Mouse (Mus musculus) MEL (cell line): Measurements from ENCODE around the gene Cmc2. TPM values are rescaled to one million over a fixed set of nuclear protein-coding genes. Genes with fewer than 3 reads are reported as not detected.
A peak's percentile ranks its signal among the peaks of the same experiment; 100 is the strongest.

Source experiments
- DNase-seq: peaks from one replicate; pipeline ENCODE4 v3.0.0; 2011; ENCODE audit warnings: low read depth, low spot score
- H3K27ac ChIP-seq: 2 replicates; pipeline ENCODE4 v1.5.1; 2012; ENCODE audit warnings: low read depth, mild to moderate bottlenecking, control low read depth, low read length, moderate library complexity; ENCODE audit not compliant: control insufficient read depth
- H3K27me3 ChIP-seq, 2 experiments: fragments of 150-350 bp in 1 of 2; sonication (generic) in 1 of 2; 2 replicates each; pipeline ENCODE4 v1.6.1; 2012; ENCODE audit warnings: low read length in 2 of 2, mild to moderate bottlenecking in 2 of 2, improper control_type of control experiment in 1 of 2, moderate library complexity in 1 of 2; ENCODE audit not compliant: insufficient read depth in 2 of 2, control insufficient read depth in 1 of 2
- H3K36me3 ChIP-seq, 2 experiments: 2 replicates each; pipeline ENCODE4 v1.6.1; 2012 to 2014; ENCODE audit warnings: low read length in 2 of 2, improper control_type of control experiment in 1 of 2, inconsistent platforms in 1 of 2, mild to moderate bottlenecking in 1 of 2; ENCODE audit not compliant: insufficient read depth in 2 of 2, control insufficient read depth in 1 of 2
- H3K4me1 ChIP-seq, 2 experiments: fragments of 150-350 bp in 1 of 2; sonication (generic) in 1 of 2; 2 replicates each; pipeline ENCODE4 v1.6.1; 2012; ENCODE audit warnings: low read length in 2 of 2, improper control_type of control experiment in 1 of 2, mild to moderate bottlenecking in 1 of 2; ENCODE audit not compliant: insufficient read depth in 2 of 2, control insufficient read depth in 1 of 2
- H3K4me3 ChIP-seq, 2 experiments: fragments of 150-350 bp in 1 of 2; sonication (generic) in 1 of 2; 2 replicates each; pipeline ENCODE4 v1.5.1; 2012; ENCODE audit warnings: low read depth in 2 of 2, low read length in 2 of 2, mild to moderate bottlenecking in 2 of 2, moderate library complexity in 2 of 2, control low read depth in 1 of 2, improper control_type of control experiment in 1 of 2; ENCODE audit not compliant: control insufficient read depth in 1 of 2, insufficient read depth in 1 of 2
- H3K79me2 ChIP-seq: 2 replicates; pipeline ENCODE4 v1.6.1; 2012; ENCODE audit warnings: mild to moderate bottlenecking, low read length, moderate library complexity; ENCODE audit not compliant: control insufficient read depth, poor library complexity, insufficient read depth
- H3K9ac ChIP-seq: 2 replicates; pipeline ENCODE4 v1.6.1; 2012; ENCODE audit warnings: low read depth, mild to moderate bottlenecking, control low read depth, low read length, moderate library complexity; ENCODE audit not compliant: control insufficient read depth, poor library complexity, severe bottlenecking
- H3K9me3 ChIP-seq: fragments of 150-350 bp; sonication (generic); replicated peaks from 2 replicates; pipeline ENCODE4 v1.6.1; 2012; ENCODE audit warnings: mild to moderate bottlenecking, low read length, improper control_type of control experiment, moderate library complexity; ENCODE audit not compliant: insufficient read depth
- CHD2 ChIP-seq: IDR thresholded peaks from 2 replicates; pipeline ENCODE4 v1.6.1; 2011; ENCODE audit warnings: low read length, improper control_type of control experiment
- E2F4 ChIP-seq: IDR thresholded peaks from 2 replicates; pipeline ENCODE4 v1.6.1; 2011; ENCODE audit warnings: low read depth, low read length, improper control_type of control experiment, borderline replicate concordance
- ELF1 ChIP-seq: IDR thresholded peaks from 2 replicates; pipeline ENCODE4 v1.6.1; 2014; ENCODE audit warnings: low read depth, mild to moderate bottlenecking, inconsistent platforms, low read length, improper control_type of control experiment, moderate library complexity
- EP300 ChIP-seq, 2 experiments: IDR thresholded peaks; 2 replicates each; pipeline ENCODE4 v1.6.1; 2011; ENCODE audit warnings: improper control_type of control experiment in 2 of 2, low read length in 2 of 2, low read depth in 1 of 2, mild to moderate bottlenecking in 1 of 2
- ETS1 ChIP-seq: IDR thresholded peaks from 2 replicates; pipeline ENCODE4 v1.6.1; 2012; ENCODE audit warnings: low read depth, mild to moderate bottlenecking, inconsistent platforms, low read length, improper control_type of control experiment, moderate library complexity
- GATA1 ChIP-seq: IDR thresholded peaks from 2 replicates; pipeline ENCODE4 v1.6.1; 2011; ENCODE audit warnings: low read depth, low read length, improper control_type of control experiment
- HCFC1 ChIP-seq: IDR thresholded peaks from 2 replicates; pipeline ENCODE4 v1.6.1; 2012; ENCODE audit warnings: low read depth, mild to moderate bottlenecking, inconsistent platforms, low read length, improper control_type of control experiment, moderate library complexity
- MAX ChIP-seq: IDR thresholded peaks from 2 replicates; pipeline ENCODE4 v1.6.1; 2011; ENCODE audit warnings: low read length, improper control_type of control experiment
- MXI1 ChIP-seq: IDR thresholded peaks from 2 replicates; pipeline ENCODE4 v1.6.1; 2011; ENCODE audit warnings: mild to moderate bottlenecking, low read depth, low read length, improper control_type of control experiment
- MYB ChIP-seq: IDR thresholded peaks from 2 replicates; pipeline ENCODE4 v1.6.1; 2011; ENCODE audit warnings: mild to moderate bottlenecking, low read depth, low read length, improper control_type of control experiment
- POLR2A ChIP-seq, 2 experiments: IDR thresholded peaks; 2 replicates each; pipeline ENCODE4 v1.6.1; 2011 to 2012; ENCODE audit warnings: low read length in 2 of 2, mild to moderate bottlenecking in 2 of 2, control low read depth in 1 of 2, improper control_type of control experiment in 1 of 2, low read depth in 1 of 2, moderate library complexity in 1 of 2; ENCODE audit not compliant: control insufficient read depth in 1 of 2, insufficient read depth in 1 of 2, poor library complexity in 1 of 2
- RCOR1 ChIP-seq: IDR thresholded peaks from 2 replicates; pipeline ENCODE4 v1.6.1; 2012; ENCODE audit warnings: low read depth, mild to moderate bottlenecking, inconsistent platforms, low read length, improper control_type of control experiment
- SIN3A ChIP-seq: IDR thresholded peaks from 2 replicates; pipeline ENCODE4 v1.6.1; 2012; ENCODE audit warnings: low read length, improper control_type of control experiment, inconsistent platforms
- TAL1 ChIP-seq: IDR thresholded peaks from 2 replicates; pipeline ENCODE4 v1.6.1; 2012; ENCODE audit warnings: mild to moderate bottlenecking, inconsistent platforms, low read length, moderate library complexity, mixed read lengths
- TCF12 ChIP-seq: IDR thresholded peaks from 2 replicates; pipeline ENCODE4 v1.6.1; 2014; ENCODE audit warnings: low read depth, mild to moderate bottlenecking, inconsistent platforms, low read length, improper control_type of control experiment, moderate library complexity
- UBTF ChIP-seq: IDR thresholded peaks from 2 replicates; pipeline ENCODE4 v1.6.1; 2012; ENCODE audit warnings: low read depth, mild to moderate bottlenecking, inconsistent platforms, low read length, improper control_type of control experiment, moderate library complexity, borderline replicate concordance; ENCODE audit not compliant: insufficient read depth
- USF1 ChIP-seq: IDR thresholded peaks from 2 replicates; pipeline ENCODE4 v1.6.1; 2014; ENCODE audit warnings: low read depth, mild to moderate bottlenecking, inconsistent platforms, low read length, improper control_type of control experiment, moderate library complexity
- ZC3H11A ChIP-seq: IDR thresholded peaks from 2 replicates; pipeline ENCODE4 v1.6.1; 2012; ENCODE audit warnings: low read depth, mild to moderate bottlenecking, inconsistent platforms, low read length, improper control_type of control experiment
- polyA plus RNA-seq, 2 experiments: library from polyadenylated mRNA; stranded (reverse) in 1 of 2; unstranded in 1 of 2; fragments of >175 nt in 1 of 2; fragments of >200 nt in 1 of 2; gene quantifications; 2 replicates each; pipeline versions ENCODE4 v1.2.1 to v1.2.4; 2012; ENCODE audit warnings: low replicate concordance in 2 of 2, low read depth in 1 of 2; ENCODE audit not compliant: insufficient read length in 2 of 2, insufficient read depth in 1 of 2, missing spikeins in 1 of 2
- total RNA-seq: library from RNA; depleted of rRNA; stranded (reverse); fragments of 300-350 nt; gene quantifications from 2 replicates; pipeline ENCODE4 v1.2.3, GENCODE M21; 2012

Gene Cmc2
- total and polyA plus RNA-seq, 3 experiments = 65.4 to 111 TPM; not detected in 1

DNA sequence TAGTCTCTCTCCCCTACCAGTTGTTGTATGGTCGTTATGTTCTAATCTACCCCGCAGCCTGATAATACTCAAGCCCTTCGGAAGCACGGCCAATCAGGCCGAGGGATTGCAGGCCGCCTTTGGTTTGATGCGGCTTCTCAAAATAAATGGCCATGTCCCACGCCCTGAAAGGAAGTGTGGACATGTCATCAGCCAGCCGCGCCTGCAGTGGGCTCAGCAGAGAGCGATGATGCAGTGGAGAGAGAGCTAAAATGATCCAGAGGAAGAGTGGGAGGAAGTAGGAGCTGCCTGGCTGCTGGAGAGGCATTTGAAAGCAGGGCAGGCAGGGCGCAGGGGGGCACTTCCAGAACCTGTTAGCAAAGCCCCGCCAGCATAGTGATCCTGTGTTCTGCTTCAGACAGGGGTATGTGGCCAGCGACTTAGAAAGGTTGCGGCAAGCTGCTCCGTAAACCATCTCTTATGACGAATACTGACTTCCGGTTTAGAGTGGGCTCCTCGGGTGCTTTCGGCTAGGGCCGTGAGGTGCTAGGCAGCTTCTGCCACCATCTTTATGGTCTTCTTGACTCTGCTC lies 25.1 kb upstream of the Cmc2 start:
- Histone ChIP-seq H3K27me3 (no peaks in the 10 kb centered on the region), H3K27ac (peak overlapping the region; percentile 88), H3K4me1 (peaks cover 2 to 35% of the 10 kb centered on the region in 2 experiments), H3K9me3 (no peaks in the 10 kb centered on the region), H3K4me3 (peak overlapping the region; percentile 56 to 77), H3K79me2 (peaks cover 37% of the 10 kb centered on the region), H3K9ac (peak overlapping the region; percentile 68), H3K36me3 (peaks cover 0 to 30% of the 10 kb centered on the region in 2 experiments; a peak in 2 of 4 replicates)
- DNase-seq = peak; percentile 83
- TF ChIP-seq HCFC1 = 0 out of 2 replicates have a peak, but pooled peaks have one; percentile 17
- TF ChIP-seq ELF1 = peak; percentile 39; the same call in 1 of the 2 replicates
- no peak for TF ChIP-seq POLR2A (IDR thresholded peaks at IDR 0.05; ENCODE audit: control insufficient read depth in 1 of 2, insufficient read depth in 1 of 2, low read depth in 1 of 2, low read length in 2 of 2, poor library complexity in 1 of 2)
- peak; percentile 72 for TF ChIP-seq GATA1
- no peak for TF ChIP-seq UBTF
- TF ChIP-seq RCOR1 = peak; percentile 79; the same call in 1 of the 2 replicates
- peak; percentile 32; the same call in 1 of the 2 replicates for TF ChIP-seq MXI1
- no peak for TF ChIP-seq ZC3H11A
- TF ChIP-seq SIN3A = 0 out of 2 replicates have a peak, but pooled peaks have one; percentile 42
- TF ChIP-seq EP300 (IDR thresholded peaks at IDR 0.05; ENCODE audit: low read depth in 1 of 2, low read length in 2 of 2) = peak in 1 of 2 experiments; percentile 45; a peak in 3 of 4 replicates

GRCm38 (mm10) chr8:116945169-116945910 lies 24.1 kb upstream of the Cmc2 start:
- TF ChIP-seq ETS1 (peak; percentile 54; the same call in 1 of the 2 replicates), TAL1 (peak; percentile 91), CHD2 (no peak), MAX (no peak), SIN3A (peak; percentile 48; the same call in 1 of the 2 replicates), USF1 (peak; percentile 65), GATA1 (peak; percentile 78), TCF12 (peak; percentile 77), E2F4 (no peak), EP300 (IDR thresholded peaks at IDR 0.05; ENCODE audit: low read depth in 1 of 2, low read length in 2 of 2) (peak; percentile 66 to 82), RCOR1 (peak; percentile 43; the same call in 1 of the 2 replicates), MYB (peak; percentile 48; the same call in 1 of the 2 replicates)
- H3K4me1 ChIP-seq = peaks cover 2 to 33% of the 10 kb centered on the region in 2 experiments

More at GRCm38 (mm10) chr8:116945169-116945910, 24.1 kb upstream of the Cmc2 start:
- peak; percentile 66 for DNase-seq
- Histone ChIP-seq H3K36me3 (peaks cover 0 to 30% of the 10 kb centered on the region in 2 experiments; a peak in 2 of 4 replicates), H3K4me3 (peak overlapping the region; percentile 56 to 77; a peak in 1 of 4 replicates), H3K9me3 (no peaks in the 10 kb centered on the region), H3K27me3 (no peaks in the 10 kb centered on the region), H3K79me2 (peaks cover 35% of the 10 kb centered on the region), H3K27ac (peak overlapping the region; percentile 88), H3K9ac (peak overlapping the region; percentile 68)
